Mouse (Mus musculus): ENCODE data around the gene Nek8.

DNA sequence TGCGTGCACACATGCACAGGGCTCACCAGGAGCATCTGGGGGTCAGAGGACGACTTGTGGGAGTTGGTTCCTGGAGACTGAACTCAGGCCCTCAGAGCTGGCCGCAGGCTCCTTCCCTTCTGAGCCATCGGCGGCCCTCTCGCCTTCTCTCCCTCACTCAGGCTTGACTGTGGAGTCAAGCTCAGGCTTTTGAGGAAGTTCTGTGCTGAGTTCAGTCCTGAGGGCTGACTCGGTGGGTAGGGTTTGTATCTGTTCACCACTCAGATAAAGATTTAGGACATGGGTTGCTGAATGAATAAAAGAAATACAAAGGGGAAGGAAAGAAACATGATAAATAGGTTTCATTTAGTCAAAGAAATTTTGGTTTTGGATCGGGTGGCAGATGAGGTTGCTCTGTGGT, 56.6 kb downstream of the Nek8 start:
- TF ChIP-seq CTCF (IDR thresholded peaks at IDR 0.05; ENCODE audit: control insufficient read depth, insufficient read depth, low read length) (no peak), POLR2A (IDR thresholded peaks at IDR 0.05; ENCODE audit: borderline replicate concordance, control insufficient read depth, low read depth, low read length) (no peak)
